Mouse (Mus musculus) urinary bladder, adult 2 months (tissue): ENCODE data around the gene Sema6c. TPM values are rescaled to one million over a fixed set of nuclear protein-coding genes. Genes with fewer than 3 reads are reported as not detected.

Experiments used
- DNase-seq: peaks from one replicate; pipeline ENCODE4 v3.0.0; 2022; ENCODE audit warnings: low spot score
- polyA plus RNA-seq: library from polyadenylated mRNA; depleted of rRNA; stranded (reverse); fragments of >200 nt; gene quantifications from 2 replicates; pipeline ENCODE4 v1.2.3, GENCODE M21; 2012

Sema6c gene
- polyA plus RNA-seq, 1 experiment = 4.2 TPM

GRCm38 (mm10) chr3:95142617-95143011, 17.6 kb upstream of the Sema6c start:
- peak; percentile 71 for DNase-seq

- DNase-seq = no peak
These were observed 12.3 kb upstream of the Sema6c start for GRCm38 (mm10) chr3:95147924-95148323.

GRCm38 (mm10) chr3:95153874-95154273, 6.4 kb upstream of the Sema6c start:
- DNase-seq = no peak

- DNase-seq = no peak
These were observed 708 bp upstream of the Sema6c start for GRCm38 (mm10) chr3:95159511-95159986.

GRCm38 (mm10) chr3:95161041-95161551, 839 bp downstream of the Sema6c start:
- no peak for DNase-seq

GRCm38 (mm10) chr3:95161618-95162344, 1.5 kb downstream of the Sema6c start:
- no peak for DNase-seq

GRCm38 (mm10) chr3:95162345-95162628, 2.0 kb downstream of the Sema6c start:
- DNase-seq = no peak

GRCm38 (mm10) chr3:95163419-95164255, 3.4 kb downstream of the Sema6c start:
- no peak for DNase-seq

- DNase-seq = no peak
These were observed 3.9 kb downstream of the Sema6c start for GRCm38 (mm10) chr3:95164256-95164550.

- no peak for DNase-seq
These were observed 4.6 kb downstream of the Sema6c start for GRCm38 (mm10) chr3:95164840-95165239.

GRCm38 (mm10) chr3:95169996-95170395, 9.7 kb downstream of the Sema6c start:
- no peak for DNase-seq

GRCm38 (mm10) chr3:95171105-95171504, 10.8 kb downstream of the Sema6c start:
- no peak for DNase-seq

GRCm38 (mm10) chr3:95172526-95173255, 12.4 kb downstream of the Sema6c start:
- no peak for DNase-seq

- no peak for DNase-seq
These were observed 13.1 kb downstream of the Sema6c start for GRCm38 (mm10) chr3:95173256-95173949.

- DNase-seq = peak; percentile 59
These were observed 13.8 kb downstream of the Sema6c start for GRCm38 (mm10) chr3:95174011-95174592.

- no peak for DNase-seq
These were observed 16.2 kb downstream of the Sema6c start for GRCm38 (mm10) chr3:95176500-95176899.

GRCm38 (mm10) chr3:95177583-95177982, 17.3 kb downstream of the Sema6c start:
- DNase-seq = no peak

- DNase-seq = no peak
These were observed 18.7 kb downstream of the Sema6c start for GRCm38 (mm10) chr3:95178948-95179347.

- no peak for DNase-seq
These were observed 19.6 kb downstream of the Sema6c start for GRCm38 (mm10) chr3:95179890-95180289.

GRCm38 (mm10) chr3:95181841-95182240, 21.6 kb downstream of the Sema6c start:
- no peak for DNase-seq

- no peak for DNase-seq
These were observed 24.7 kb downstream of the Sema6c start for GRCm38 (mm10) chr3:95184796-95185577.
